Mouse (Mus musculus): ENCODE measurements around the gene Hspa5. TPM values are rescaled to one million over a fixed set of nuclear protein-coding genes. Genes with fewer than 3 reads are reported as not detected.

The Hspa5 gene
- polyA plus RNA-seq (2012; rRNA removed; ENCODE audit: low replicate concordance) = 323 and 776 TPM in 2 replicates

GRCm38 (mm10) chr2:34771368-34772226 lies at the start of gene Hspa5:
Gene Hspa5 (plus strand): TSS chr2:34771970.

DNA sequence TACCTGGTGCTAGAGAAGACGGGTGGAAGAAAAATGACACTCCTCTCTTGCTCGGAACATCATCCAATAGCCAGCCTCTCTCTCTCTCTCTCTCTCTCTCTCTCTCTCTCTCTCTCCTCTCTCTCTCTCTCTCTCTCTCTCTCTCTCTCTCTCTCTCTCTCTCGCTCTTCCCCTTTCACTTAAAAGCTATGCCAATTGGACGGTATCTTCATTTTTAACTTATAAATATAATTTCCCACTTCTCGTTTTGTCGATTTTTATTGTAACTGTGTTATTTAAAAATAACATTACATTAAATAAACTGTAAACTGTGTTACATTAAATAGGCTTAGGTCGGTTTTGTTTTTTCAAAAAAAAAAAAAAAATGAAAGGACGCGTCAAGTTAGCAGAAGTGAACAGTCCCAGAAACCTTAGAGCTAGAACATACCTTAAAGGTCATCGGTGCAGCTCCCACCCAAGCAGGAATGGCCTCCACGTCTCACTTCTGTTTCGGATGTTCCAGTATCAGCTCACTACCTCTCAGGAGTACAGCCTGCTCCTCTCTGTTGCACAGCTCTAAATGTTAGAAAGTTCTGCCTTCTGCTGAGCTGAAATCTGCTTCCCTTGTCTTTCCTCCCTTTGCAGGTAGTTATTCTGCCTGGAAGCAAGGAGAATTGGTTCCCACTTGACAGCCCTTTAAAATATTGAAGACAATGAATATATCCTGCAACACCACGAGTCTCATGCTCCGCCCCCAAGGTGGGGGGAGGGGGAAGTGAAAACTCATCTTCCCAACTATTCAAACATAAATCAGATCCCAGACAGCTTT lies 17.0 kb upstream of the Hspa5 start, which contains the start of gene Gapvd1:
TSS of gene Gapvd1 (minus strand) at position 682 of the 808 bp plus-strand sequence.

DNA sequence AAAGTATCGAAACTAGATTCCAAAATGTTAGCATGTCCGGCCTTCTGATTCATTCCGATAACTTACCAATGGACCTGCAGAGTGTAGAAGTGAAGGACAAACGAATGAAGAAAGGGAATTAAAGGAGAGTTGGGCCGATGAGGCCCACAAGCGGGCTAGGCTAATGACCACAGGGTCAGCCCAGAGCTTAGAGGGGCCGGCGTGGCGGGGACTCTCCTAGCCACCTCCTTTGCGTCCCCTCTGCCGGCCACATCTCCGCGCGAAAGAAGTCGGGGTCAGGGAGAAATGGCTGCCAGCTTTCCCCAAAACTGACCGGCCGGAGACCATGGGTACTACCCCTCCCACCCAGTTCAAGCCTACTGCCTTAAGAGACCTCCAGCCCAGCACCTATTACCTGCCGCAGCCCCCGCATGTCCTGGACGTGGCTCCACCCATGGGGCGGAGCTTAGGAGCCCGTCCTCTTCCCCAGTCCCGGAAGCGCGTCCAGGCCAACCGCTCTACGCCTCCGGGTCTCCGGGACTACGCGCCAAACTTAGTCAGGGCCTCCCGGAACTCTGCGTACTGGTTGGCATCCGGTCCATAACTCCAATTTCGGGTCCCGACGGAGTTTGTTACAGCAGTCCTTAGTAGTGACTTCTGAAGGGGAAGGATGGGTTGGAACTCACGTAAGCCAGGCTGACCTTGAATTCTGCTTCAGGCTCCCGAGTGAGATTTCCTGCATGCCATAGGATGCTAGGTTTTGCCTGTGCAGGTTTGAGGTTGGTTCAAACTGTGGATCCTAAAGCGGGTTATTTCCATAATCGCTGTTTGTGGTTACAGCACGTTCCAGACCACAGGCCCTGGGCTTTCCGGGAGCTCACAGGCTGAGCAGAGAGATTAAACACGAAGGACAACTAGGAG lies 27.8 kb downstream of the Hspa5 start, which contains the start of gene Rabepk:
TSS of gene Rabepk (minus strand) at position 556 of the 900 bp plus-strand sequence.

GRCm38 (mm10) chr2:34825827-34826459 lies 54.2 kb downstream of the Hspa5 start, which contains the start of gene Fbxw2:
Gene Fbxw2 (minus strand): TSS chr2:34826311.

Other genes starting within 250 kb of the Hspa5 start
- gene Gapvd1, start 16.7 kb upstream of the Hspa5 start, polyA plus RNA-seq (2012; rRNA removed; ENCODE audit: low replicate concordance) = 4.9 and 5.2 TPM in 2 replicates
- 9.8 and 22.9 TPM in 2 replicates for gene Rabepk, start 27.9 kb downstream of the Hspa5 start, polyA plus RNA-seq (2012; rRNA removed; ENCODE audit: low replicate concordance)
- 12.3 TPM in 2 replicates for gene Fbxw2, start 54.3 kb downstream of the Hspa5 start, polyA plus RNA-seq (2012; rRNA removed; ENCODE audit: low replicate concordance)
- gene Gm34653, start 61.0 kb downstream of the Hspa5 start, polyA plus RNA-seq (2012; rRNA removed; ENCODE audit: low replicate concordance) = not detected in 2 replicates
- gene Cutal, start 102.4 kb downstream of the Hspa5 start, polyA plus RNA-seq (2012; rRNA removed; ENCODE audit: low replicate concordance) = 12.6 and 18.7 TPM in 2 replicates
- 2.1 and 2.9 TPM in 2 replicates for gene Psmd5, start 103.0 kb downstream of the Hspa5 start, polyA plus RNA-seq (2012; rRNA removed; ENCODE audit: low replicate concordance)
- gene Phf19, start 142.1 kb downstream of the Hspa5 start, polyA plus RNA-seq (2012; rRNA removed; ENCODE audit: low replicate concordance) = 0.65 and 0.81 TPM in 2 replicates
- 2.6 and 4.1 TPM in 2 replicates for gene Traf1, start 189.8 kb downstream of the Hspa5 start, polyA plus RNA-seq (2012; rRNA removed; ENCODE audit: low replicate concordance)